Mouse (Mus musculus): Measurements from ENCODE around the gene Lrrc4b. TPM values are rescaled to one million over a fixed set of nuclear protein-coding genes. Genes with fewer than 3 reads are reported as not detected.
A peak's percentile ranks its signal among the peaks of the same experiment; 100 is the strongest.

Lrrc4b gene
- total and polyA plus RNA-seq, 2 experiments from 2014 or later, result 2.8 to 89.5 TPM

GRCm38 (mm10) chr7:44464511-44464910, 35.7 kb downstream of the Lrrc4b start:
- no peak overlapping the region for H3K4me2 ChIP-seq (ENCODE audit: low read depth, low read length)
- H3K36me3 ChIP-seq (replicated peaks; ENCODE audit: control insufficient read depth, insufficient read depth, low read length), result peaks cover 18% of the 10 kb centered on the region
- H3K9me3 ChIP-seq (replicated peaks; ENCODE audit: control insufficient read depth, low read length), result no peaks in the 10 kb centered on the region
- H3K9ac ChIP-seq (replicated peaks; ENCODE audit: low read depth, low read length), result no peak overlapping the region
- no peak overlapping the region for H3K4me3 ChIP-seq (ENCODE audit: low read depth, low read length)
- H3K27me3 ChIP-seq (ENCODE audit: control insufficient read depth, insufficient read depth, low read length), result peaks cover 29% of the 10 kb centered on the region
- ATAC-seq (ENCODE audit: insufficient read depth, low read depth), result no peak
- TF ChIP-seq CTCF (IDR thresholded peaks at IDR 0.05; ENCODE audit: low read depth) (no peak), EP300 (IDR thresholded peaks at IDR 0.05; ENCODE audit: low read depth) (no peak)
- 41% methylated on average over 4 of the region's 4 CpGs for WGBS
- peaks cover 13% of the 10 kb centered on the region for H3K4me1 ChIP-seq (ENCODE audit: control insufficient read depth, insufficient read depth)
- DNase-seq (ENCODE audit: low spot score), result no peak
- no peak overlapping the region for H3K27ac ChIP-seq (ENCODE audit: low read depth)

GRCm38 (mm10) chr7:44465111-44465510, 36.3 kb downstream of the Lrrc4b start, which contains the start of gene Aspdh:
TSS of gene Aspdh (plus strand) at chr7:44465391.
- Histone ChIP-seq H3K27ac (ENCODE audit: low read depth) (0 out of 2 replicates have a peak within 1 kb of the TSS, but pooled peaks have one; percentile 17), H3K9ac (replicated peaks; ENCODE audit: low read depth, low read length) (no peak within 1 kb of the TSS)
- WGBS, result 80% methylated on average over 2 of the region's 2 CpGs

DNA sequence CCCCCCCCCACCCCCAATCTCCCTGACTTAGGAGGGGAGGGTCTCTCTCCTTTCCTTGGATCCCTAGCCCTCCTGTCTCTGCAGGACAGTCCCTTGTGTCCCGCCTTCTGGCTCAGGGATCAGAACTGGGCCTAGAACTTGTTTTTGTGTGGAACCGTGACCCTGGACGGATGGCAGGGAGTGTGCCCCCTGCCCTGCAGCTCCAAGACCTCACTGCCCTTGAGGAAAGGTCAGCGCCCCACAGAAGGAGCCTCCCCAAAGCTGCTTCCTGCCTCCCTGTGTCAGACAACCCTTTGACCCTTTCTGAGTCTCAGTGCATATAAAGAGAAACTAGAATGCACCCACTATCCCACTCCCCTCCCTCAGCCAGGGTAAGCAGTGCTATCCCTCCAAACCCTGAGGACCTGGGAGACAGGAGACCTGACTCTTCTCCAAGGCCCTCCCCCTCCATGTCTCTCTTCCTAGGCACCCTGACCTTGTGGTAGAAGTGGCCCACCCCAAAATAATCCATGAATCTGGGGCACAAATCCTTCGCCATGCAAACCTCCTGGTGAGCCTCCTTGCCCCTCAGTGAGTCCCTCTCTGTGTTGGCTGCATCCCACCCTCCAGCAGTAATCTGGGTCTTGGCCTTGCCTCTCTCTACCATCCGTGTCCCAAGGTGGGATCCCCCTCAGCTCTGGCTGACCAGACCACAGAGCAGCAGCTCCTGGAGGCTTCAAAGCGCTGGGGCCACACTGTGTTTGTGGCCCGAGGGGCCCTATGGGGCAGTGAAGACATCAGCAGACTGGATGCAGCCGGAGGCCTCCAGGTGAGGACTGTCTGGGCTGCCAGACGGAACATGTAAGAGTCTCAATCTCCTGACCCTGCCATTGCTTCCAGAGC, 37.4 kb downstream of the Lrrc4b start:
- ATAC-seq (ENCODE audit: insufficient read depth, low read depth) (no peak), DNase-seq (ENCODE audit: low spot score) (no peak)
- peaks cover 28% of the 10 kb centered on the region for H3K4me1 ChIP-seq (ENCODE audit: control insufficient read depth, insufficient read depth)
- no peak overlapping the region for H3K4me2 ChIP-seq (ENCODE audit: low read depth, low read length)
- peaks cover 24% of the 10 kb centered on the region for H3K27me3 ChIP-seq (ENCODE audit: control insufficient read depth, insufficient read depth, low read length)
- H3K4me3 ChIP-seq (ENCODE audit: low read depth, low read length), result no peak overlapping the region
- H3K9ac ChIP-seq (replicated peaks; ENCODE audit: low read depth, low read length), result no peak overlapping the region
- no peak for TF ChIP-seq CTCF (IDR thresholded peaks at IDR 0.05; ENCODE audit: low read depth)
- TF ChIP-seq EP300 (IDR thresholded peaks at IDR 0.05; ENCODE audit: low read depth), result no peak
- H3K27ac ChIP-seq (ENCODE audit: low read depth), result 0 out of 2 replicates have a peak overlapping the region, but pooled peaks have one; percentile 7
- H3K36me3 ChIP-seq (replicated peaks; ENCODE audit: control insufficient read depth, insufficient read depth, low read length), result peaks cover 13% of the 10 kb centered on the region
- 78% methylated on average over 10 of the region's 10 CpGs for WGBS
- no peaks in the 10 kb centered on the region for H3K9me3 ChIP-seq (replicated peaks; ENCODE audit: control insufficient read depth, low read length)

More at GRCm38 (mm10) chr7:44465111-44465510, 36.3 kb downstream of the Lrrc4b start, which contains the start of gene Aspdh:
- Histone ChIP-seq H3K4me3 (ENCODE audit: low read depth, low read length) (no peak within 1 kb of the TSS), H3K4me1 (ENCODE audit: control insufficient read depth, insufficient read depth) (peaks cover 17% of the 10 kb centered on the region), H3K27me3 (ENCODE audit: control insufficient read depth, insufficient read depth, low read length) (peaks cover 29% of the 10 kb centered on the region), H3K36me3 (replicated peaks; ENCODE audit: control insufficient read depth, insufficient read depth, low read length) (peaks cover 18% of the 10 kb centered on the region), H3K9me3 (replicated peaks; ENCODE audit: control insufficient read depth, low read length) (no peaks in the 10 kb centered on the region), H3K4me2 (ENCODE audit: low read depth, low read length) (no peak within 1 kb of the TSS)
- no peak for TF ChIP-seq EP300 (IDR thresholded peaks at IDR 0.05; ENCODE audit: low read depth)
- no peak for TF ChIP-seq CTCF (IDR thresholded peaks at IDR 0.05; ENCODE audit: low read depth)
- no peak for DNase-seq (ENCODE audit: low spot score)
- ATAC-seq (ENCODE audit: insufficient read depth, low read depth), result no peak

GRCm38 (mm10) chr7:44466888-44467311, 38.1 kb downstream of the Lrrc4b start:
- ATAC-seq (ENCODE audit: insufficient read depth, low read depth) (no peak), DNase-seq (ENCODE audit: low spot score) (no peak)
- TF ChIP-seq EP300 (IDR thresholded peaks at IDR 0.05; ENCODE audit: low read depth) (no peak), CTCF (IDR thresholded peaks at IDR 0.05; ENCODE audit: low read depth) (no peak)
- WGBS, result 83% methylated on average over 16 of the region's 16 CpGs
- Histone ChIP-seq H3K4me3 (ENCODE audit: low read depth, low read length) (no peak overlapping the region), H3K4me1 (ENCODE audit: control insufficient read depth, insufficient read depth) (peaks cover 35% of the 10 kb centered on the region), H3K9ac (replicated peaks; ENCODE audit: low read depth, low read length) (no peak overlapping the region), H3K27me3 (ENCODE audit: control insufficient read depth, insufficient read depth, low read length) (peaks cover 18% of the 10 kb centered on the region), H3K4me2 (ENCODE audit: low read depth, low read length) (no peak overlapping the region), H3K9me3 (replicated peaks; ENCODE audit: control insufficient read depth, low read length) (no peaks in the 10 kb centered on the region), H3K27ac (ENCODE audit: low read depth) (no peak overlapping the region), H3K36me3 (replicated peaks; ENCODE audit: control insufficient read depth, insufficient read depth, low read length) (peaks cover 7% of the 10 kb centered on the region)

DNA sequence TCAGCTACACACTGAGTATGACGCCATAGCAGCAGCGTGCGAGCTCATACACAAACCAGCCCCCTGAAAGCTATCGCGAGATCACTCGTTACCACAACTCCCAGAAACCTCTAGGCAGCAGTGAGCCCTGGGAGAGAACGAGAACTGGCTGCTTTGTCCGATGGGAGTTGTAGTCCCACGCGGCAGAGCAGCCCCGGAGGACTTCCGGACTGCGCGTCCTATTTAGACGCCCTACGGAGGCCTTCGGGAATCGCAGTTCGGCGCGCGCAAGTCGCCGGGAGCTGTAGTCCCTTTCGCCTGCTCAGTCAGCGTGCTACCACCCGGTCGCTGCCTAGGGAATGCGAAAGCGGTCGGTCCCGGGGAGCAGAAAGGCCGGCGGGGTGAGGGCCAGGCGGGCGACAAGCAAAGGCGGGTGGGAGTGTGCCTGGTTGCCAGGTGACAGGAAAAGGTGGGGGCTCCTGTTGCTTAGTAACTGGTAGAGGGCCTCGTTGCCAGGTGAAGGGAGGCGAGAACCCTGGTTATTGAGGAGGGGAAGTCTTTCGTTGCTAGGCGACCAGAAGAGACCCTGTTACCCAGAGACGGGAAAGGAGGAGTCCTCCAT, 39.1 kb downstream of the Lrrc4b start, which contains the start of gene Josd2:
Gene Josd2 (plus strand): TSS at position 170 of the 601 bp plus-strand sequence.
- Histone ChIP-seq H3K36me3 (replicated peaks; ENCODE audit: control insufficient read depth, insufficient read depth, low read length) (no peaks in the 10 kb centered on the region), H3K27me3 (ENCODE audit: control insufficient read depth, insufficient read depth, low read length) (peaks cover 8% of the 10 kb centered on the region; the same call in 1 of the 2 replicates), H3K27ac (ENCODE audit: low read depth) (peak within 1 kb of the TSS; percentile 99), H3K4me3 (ENCODE audit: low read depth, low read length) (peak within 1 kb of the TSS; percentile 71), H3K4me2 (ENCODE audit: low read depth, low read length) (peak within 1 kb of the TSS; percentile 81), H3K9me3 (replicated peaks; ENCODE audit: control insufficient read depth, low read length) (no peaks in the 10 kb centered on the region), H3K4me1 (ENCODE audit: control insufficient read depth, insufficient read depth) (peaks cover 35% of the 10 kb centered on the region), H3K9ac (replicated peaks; ENCODE audit: low read depth, low read length) (peak within 1 kb of the TSS; percentile 64)
- DNase-seq (ENCODE audit: low spot score), result peak; percentile 99
- WGBS, result 0% methylated on average over 42 of the region's 42 CpGs
- no peak for TF ChIP-seq CTCF (IDR thresholded peaks at IDR 0.05; ENCODE audit: low read depth)
- peak; percentile 68 for TF ChIP-seq EP300 (IDR thresholded peaks at IDR 0.05; ENCODE audit: low read depth)
- peak; percentile 82 for ATAC-seq (ENCODE audit: insufficient read depth, low read depth)
